Mouse (Mus musculus): ENCODE data around the gene Atp23. TPM values are rescaled to one million over a fixed set of nuclear protein-coding genes. Genes with fewer than 3 reads are reported as not detected.

The Atp23 gene
- total RNA-seq (2023), result 6.4 TPM

DNA sequence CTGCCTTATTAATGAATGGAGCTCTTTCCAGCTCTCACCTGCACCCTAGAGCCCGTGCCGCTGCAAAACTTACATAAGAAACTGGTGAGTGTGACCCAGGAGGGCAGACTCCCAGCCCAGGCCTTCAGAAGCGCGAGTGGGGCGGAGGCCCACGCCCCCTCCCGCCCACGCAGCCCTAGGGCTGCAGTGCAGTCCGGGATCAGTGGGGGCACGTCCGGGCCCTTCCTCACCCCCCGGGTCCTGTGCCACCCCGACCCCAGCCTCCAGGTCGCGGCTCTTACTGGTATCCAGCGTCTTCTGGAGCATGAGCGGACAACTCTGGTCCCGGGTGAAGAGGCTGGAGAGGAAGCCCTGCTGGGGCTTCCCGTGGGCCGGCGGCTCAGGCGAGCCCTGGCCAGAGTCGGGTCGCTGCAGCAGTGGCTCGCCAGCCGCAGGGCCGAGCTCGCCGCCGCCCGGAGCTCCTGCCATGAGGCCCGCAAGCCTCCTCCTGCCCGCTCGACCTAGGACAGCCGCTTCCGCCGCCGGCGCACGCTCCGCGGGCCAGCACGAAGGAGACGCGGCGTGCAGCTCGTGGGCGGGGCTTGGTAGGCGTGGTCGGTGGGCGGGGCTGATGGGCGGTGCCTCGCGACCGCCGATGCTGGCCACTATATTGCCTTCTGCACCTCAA lies at the start of gene Atp23:
Gene Atp23, minus strand, starts transcription at position 535 of the 667 bp plus-strand sequence.

Other genes with a start within 250 kb of the Atp23 start
- 104 TPM for gene Ctdsp2, start 77.4 kb upstream of the Atp23 start, total RNA-seq (2023)
- gene Avil, start 99.4 kb upstream of the Atp23 start, total RNA-seq (2023), result 2.0 TPM
- 13.5 TPM for gene Tsfm, start 129.5 kb upstream of the Atp23 start, total RNA-seq (2023)
- 22.7 TPM for gene Mettl1, start 140.1 kb upstream of the Atp23 start, total RNA-seq (2023)
- 0.53 TPM for gene Eef1akmt3, start 140.2 kb upstream of the Atp23 start, total RNA-seq (2023)
- 0.67 TPM for gene Cyp27b1, start 146.9 kb upstream of the Atp23 start, total RNA-seq (2023)
- 4.1 TPM for gene March9, start 158.8 kb upstream of the Atp23 start, total RNA-seq (2023)
- 99.5 TPM for gene Cdk4, start 162.2 kb upstream of the Atp23 start, total RNA-seq (2023)
- gene Tspan31, start 168.9 kb upstream of the Atp23 start, total RNA-seq (2023), result 9.4 TPM
- 142 TPM for gene Agap2, start 173.9 kb upstream of the Atp23 start, total RNA-seq (2023)
- 91.1 TPM for gene Os9, start 219.8 kb upstream of the Atp23 start, total RNA-seq (2023)

All from CD4-positive naive resting alpha-beta T cell, adult 76 days (primary cell).